Mouse (Mus musculus) left cerebral cortex, adult 2 months (tissue): Measurements from ENCODE around the gene Rpl10a. TPM values are rescaled to one million over a fixed set of nuclear protein-coding genes. Genes with fewer than 3 reads are reported as not detected.

ENCODE experiments used
- DNase-seq, 2 experiments: peaks; one replicate each; pipeline ENCODE4 v3.0.0; 2021 to 2022; ENCODE audit warnings: low spot score in 2 of 2, mixed read lengths in 1 of 2; ENCODE audit errors: extremely low spot score in 1 of 2
- H3K27ac ChIP-seq: fragments of 200-600 bp; 2 replicates; pipeline ENCODE4 v1.8.1; 2022
- H3K4me3 ChIP-seq: fragments of 200-600 bp; 2 replicates; pipeline ENCODE4 v1.8.1; 2022
- CTCF ChIP-seq: fragments of 200-600 bp; IDR thresholded peaks from 2 replicates; pipeline ENCODE4 v1.8.1; 2022; ENCODE audit warnings: antibody characterized with exemption, mild to moderate bottlenecking, moderate library complexity
- intact Hi-C: fragments of 180-260 bp; cut with DNase I; formaldehyde crosslinking; loops from one replicate; pipeline ENCODE4 v1.15.1; 2025
- total RNA-seq, 2 experiments: library from RNA; stranded (reverse); gene quantifications; 2 replicates each; pipeline ENCODE4 v1.2.3; 2021

Gene Rpl10a
- total RNA-seq, 2 experiments from 2014 or later = 302 to 309 TPM

GRCm38 (mm10) chr17:28290671-28291070, 37.6 kb upstream of the Rpl10a start:
- intact Hi-C loops = no loop called here
- Histone ChIP-seq H3K27ac (no peak overlapping the region), H3K4me3 (no peak overlapping the region)
- no peak for DNase-seq
- TF ChIP-seq CTCF = no peak

DNA sequence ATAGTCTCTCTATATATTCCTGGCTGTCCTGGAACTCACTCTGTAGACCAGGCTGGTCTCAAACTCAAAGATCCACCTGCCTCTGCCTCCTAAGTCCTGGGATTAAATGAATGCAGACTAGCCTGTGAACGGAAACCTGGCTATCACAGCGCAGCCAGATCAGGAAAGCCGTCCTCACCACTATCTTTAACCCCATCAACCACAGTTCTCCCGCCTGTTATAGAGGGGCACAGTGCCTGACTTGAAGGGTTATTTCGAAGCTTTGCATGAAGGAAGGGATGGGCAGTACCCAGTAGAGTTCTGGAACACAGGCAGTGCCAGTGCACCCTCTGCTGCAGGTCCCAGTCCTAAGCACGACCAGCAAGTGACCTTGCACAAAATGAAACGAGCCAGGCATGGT, 36.9 kb upstream of the Rpl10a start:
- Histone ChIP-seq H3K4me3 (no peak overlapping the region), H3K27ac (no peak overlapping the region)
- no peak for TF ChIP-seq CTCF
- no peak for DNase-seq
- intact Hi-C loops = no loop called here

- Histone ChIP-seq H3K4me3 (no peak overlapping the region), H3K27ac (peak overlapping the region; percentile 53; the same call in 1 of the 2 replicates)
- no peak for DNase-seq
- intact Hi-C loops = no loop called here
- TF ChIP-seq CTCF = no peak
These were observed 34.6 kb upstream of the Rpl10a start for GRCm38 (mm10) chr17:28293716-28294115.

DNA sequence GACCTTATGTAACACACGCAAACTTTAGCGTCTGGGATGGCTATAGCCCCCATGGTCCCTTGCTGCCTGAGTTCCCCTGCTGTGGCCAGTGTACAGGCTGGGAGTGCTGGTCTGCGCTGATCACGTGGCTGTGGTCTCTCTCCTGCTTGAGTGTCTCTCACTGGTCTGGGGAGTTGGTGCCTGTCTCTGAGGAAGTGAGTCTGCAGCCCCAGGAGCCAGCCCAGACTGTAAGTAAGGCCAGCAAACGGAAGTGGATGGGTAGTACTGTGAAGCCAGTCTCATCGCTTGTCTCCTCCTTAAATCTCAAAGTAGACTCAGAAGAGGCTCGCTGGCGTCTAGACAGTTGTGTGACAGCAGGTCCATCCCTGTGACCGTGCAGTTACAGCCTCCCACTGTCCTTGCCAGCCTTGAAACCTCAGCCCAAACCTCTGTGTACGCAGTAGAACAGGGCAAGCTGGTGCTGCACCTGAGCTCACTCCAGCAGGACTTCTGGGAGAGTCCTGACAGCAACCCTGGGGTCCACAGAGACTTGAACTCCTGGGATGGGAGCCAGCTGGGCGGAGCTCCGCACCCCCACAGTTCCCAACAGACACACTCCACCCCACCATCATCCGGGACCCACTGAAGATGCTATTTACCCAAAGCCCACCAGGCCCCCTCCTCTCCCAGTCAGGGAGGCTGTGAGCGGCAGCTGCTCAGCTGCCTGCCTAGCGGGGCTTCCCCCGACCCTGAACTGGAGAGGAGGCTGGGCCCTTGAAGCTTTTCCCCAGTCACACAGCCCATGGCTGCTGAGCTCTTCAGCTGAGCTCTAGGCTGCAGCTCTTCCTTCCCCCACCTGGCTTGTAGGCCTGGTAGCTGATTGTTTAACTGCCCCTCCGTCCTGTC, 33.6 kb upstream of the Rpl10a start:
- no peak for DNase-seq
- TF ChIP-seq CTCF = no peak
- Histone ChIP-seq H3K4me3 (no peak overlapping the region), H3K27ac (peak overlapping the region; percentile 47)
- intact Hi-C loops = no loop called here

DNA sequence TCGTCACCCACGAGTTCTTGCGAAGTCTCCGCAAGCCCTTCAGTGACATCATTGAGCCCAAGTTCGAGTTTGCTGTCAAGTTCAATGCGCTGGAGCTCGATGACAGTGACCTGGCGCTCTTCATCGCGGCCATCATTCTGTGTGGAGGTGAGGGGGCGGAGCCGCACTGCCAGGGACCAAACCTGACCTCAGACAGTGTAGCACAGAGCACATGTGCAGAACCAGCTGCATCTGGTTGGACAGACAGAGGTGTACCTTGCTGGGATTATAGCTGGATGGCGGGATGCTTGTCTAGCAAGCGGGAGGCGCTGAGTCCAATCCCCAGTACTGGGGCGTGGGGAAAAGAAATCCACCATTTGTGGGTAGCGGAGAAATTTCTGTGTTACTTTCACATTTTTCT, 29.4 kb upstream of the Rpl10a start:
- intact Hi-C loops = no loop called here
- TF ChIP-seq CTCF = no peak
- H3K4me3 ChIP-seq = no peak overlapping the region
- H3K27ac ChIP-seq = no peak overlapping the region
- DNase-seq = no peak

GRCm38 (mm10) chr17:28299669-28300320, 28.5 kb upstream of the Rpl10a start:
- intact Hi-C loops = loop anchor here (10.0 kb wide), 1 partner anchor 215 kb away; the partner anchor contains the start of gene Tcp11
- no peak overlapping the region for H3K4me3 ChIP-seq
- DNase-seq = no peak
- TF ChIP-seq CTCF = no peak
- H3K27ac ChIP-seq = no peak overlapping the region

- intact Hi-C loops = loop anchor here (10.0 kb wide), 1 partner anchor 216 kb away; the partner anchor contains the start of gene Tcp11
- TF ChIP-seq CTCF = no peak
- no peak for DNase-seq
- H3K27ac ChIP-seq = no peak overlapping the region
- no peak overlapping the region for H3K4me3 ChIP-seq
These were observed 27.9 kb upstream of the Rpl10a start for GRCm38 (mm10) chr17:28300323-28300722.

DNA sequence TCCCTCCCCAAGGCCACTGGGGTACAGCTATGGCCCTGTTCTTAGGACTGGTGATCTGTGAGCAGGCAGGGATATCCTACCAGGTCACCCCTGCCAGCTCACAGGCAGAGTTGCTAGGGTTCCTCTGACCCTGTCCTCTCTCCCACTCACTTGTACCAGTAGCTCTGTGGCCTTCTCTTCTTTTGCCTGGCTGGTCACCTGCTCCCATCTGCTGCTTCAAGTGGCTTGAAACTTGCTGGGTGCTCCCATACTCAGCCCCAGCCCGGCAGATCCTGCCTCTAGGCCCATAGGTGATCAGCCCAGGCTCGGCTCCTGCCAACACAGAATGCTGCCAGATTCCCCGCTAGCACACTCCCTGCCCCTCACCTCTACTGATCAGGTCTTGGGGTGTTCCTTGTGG, 27.4 kb upstream of the Rpl10a start:
- H3K4me3 ChIP-seq = no peak overlapping the region
- no peak overlapping the region for H3K27ac ChIP-seq
- no peak for DNase-seq
- intact Hi-C loops = loop anchor here (10.0 kb wide), 1 partner anchor 216 kb away; the partner anchor contains the start of gene Tcp11
- TF ChIP-seq CTCF = no peak

DNA sequence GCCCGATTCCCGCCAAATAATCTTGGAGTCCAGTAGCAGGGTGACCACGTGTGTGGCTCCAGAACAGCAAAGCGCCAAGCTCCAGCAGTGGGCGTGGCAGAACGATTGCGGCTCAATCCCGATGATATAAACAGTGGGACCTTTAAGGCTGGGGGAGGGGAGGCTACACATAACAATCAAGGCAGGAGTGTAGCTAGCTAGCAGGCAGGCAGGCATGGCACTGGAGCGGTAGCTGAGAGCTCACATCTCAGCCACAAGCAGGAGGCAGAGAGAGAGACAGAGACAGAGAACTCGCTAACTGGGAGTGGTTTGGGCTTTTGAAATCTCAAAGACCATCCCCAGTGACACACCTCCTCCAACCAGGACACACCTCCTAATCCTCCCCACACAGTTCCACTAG, 23.1 kb upstream of the Rpl10a start:
- Histone ChIP-seq H3K4me3 (no peak overlapping the region), H3K27ac (no peak overlapping the region)
- no peak for DNase-seq
- no peak for TF ChIP-seq CTCF
- intact Hi-C loops = loop anchor here (10.0 kb wide), 1 partner anchor 220 kb away; the partner anchor contains the start of gene Tcp11

GRCm38 (mm10) chr17:28308297-28309195, 19.7 kb upstream of the Rpl10a start:
- peak; percentile 81 to 86 for DNase-seq
- peak overlapping the region; percentile 40; the same call in 1 of the 2 replicates for H3K27ac ChIP-seq
- intact Hi-C loops = loop anchor here (1.0 to 10.0 kb wide), 3 partner anchors 76 to 224 kb away; partner anchors contain the start of genes Ppard and Tcp11
- TF ChIP-seq CTCF = peak; percentile 95
- no peak overlapping the region for H3K4me3 ChIP-seq

GRCm38 (mm10) chr17:28310831-28311230, 17.4 kb upstream of the Rpl10a start:
- H3K4me3 ChIP-seq = no peak overlapping the region
- H3K27ac ChIP-seq = no peak overlapping the region
- no peak for DNase-seq
- TF ChIP-seq CTCF = no peak; the same call in 1 of the 2 replicates
- intact Hi-C loops = no loop called here
